Mouse (Mus musculus) liver, adult 2 months (tissue): ENCODE data around the gene Zfp575. TPM values are rescaled to one million over a fixed set of nuclear protein-coding genes. Genes with fewer than 3 reads are reported as not detected.
"Not testable (repeated sequence)": the region's sequence is repeated elsewhere in the genome, so short reads cannot be mapped to it uniquely, and the experiment has no call there.

Source experiments
- DNase-seq: peaks from one replicate; pipeline ENCODE4 v3.0.0-alpha.2; 2011; ENCODE audit warnings: low read depth, low spot score; ENCODE audit errors: extremely low read depth
- H3K27ac ChIP-seq: fragments of 200-500 bp; replicated peaks from 2 replicates; pipeline ENCODE4 v1.5.1; 2012; ENCODE audit warnings: low read depth, mild to moderate bottlenecking, control low read depth, inconsistent platforms, low read length; ENCODE audit not compliant: insufficient read depth
- H3K27me3 ChIP-seq: fragments of 200-500 bp; 2 replicates; pipeline ENCODE4 v1.6.1; 2012; ENCODE audit warnings: mild to moderate bottlenecking, moderate library complexity, low read length, inconsistent platforms; ENCODE audit not compliant: control insufficient read depth, insufficient read depth
- H3K36me3 ChIP-seq: fragments of 200-500 bp; 2 replicates; pipeline ENCODE4 v1.6.1; 2012; ENCODE audit warnings: low read length, inconsistent platforms; ENCODE audit not compliant: control insufficient read depth, insufficient read depth
- H3K4me1 ChIP-seq: fragments of 200-500 bp; 2 replicates; pipeline ENCODE4 v1.6.1; 2011; ENCODE audit warnings: low read length; ENCODE audit not compliant: control insufficient read depth, insufficient read depth
- H3K4me3 ChIP-seq: fragments of 200-500 bp; 2 replicates; pipeline ENCODE4 v1.5.1; 2011; ENCODE audit warnings: low read depth, mild to moderate bottlenecking, control low read depth, low read length, moderate library complexity; ENCODE audit not compliant: insufficient read depth
- H3K79me2 ChIP-seq: fragments of 200-500 bp; 2 replicates; pipeline ENCODE4 v1.6.1; 2012; ENCODE audit warnings: inconsistent platforms, mild to moderate bottlenecking, low read length, moderate library complexity; ENCODE audit not compliant: control insufficient read depth, insufficient read depth
- H3K9ac ChIP-seq: fragments of 200-500 bp; 2 replicates; pipeline ENCODE4 v1.6.1; 2012; ENCODE audit warnings: low read depth, mild to moderate bottlenecking, control low read depth, inconsistent platforms, low read length
- CTCF ChIP-seq: fragments of 200-500 bp; IDR thresholded peaks from 2 replicates; pipeline ENCODE4 v1.5.1; 2011; ENCODE audit warnings: low read depth, low read length, control low read depth
- POLR2A ChIP-seq: fragments of 200-500 bp; IDR thresholded peaks from 2 replicates; pipeline ENCODE4 v1.6.1; 2011; ENCODE audit warnings: low read length, control low read depth; ENCODE audit not compliant: insufficient read depth; ENCODE audit errors: extremely low read depth
- WGBS: fragments of 180-500 bp; shearing (Covaris S2); methylation state at CpG from one replicate; pipeline ENCODE4 v1.1.7; 2018; 5-methylcytosine and 5-hydroxymethylcytosine counted together
- polyA plus RNA-seq: library from polyadenylated mRNA; depleted of rRNA; stranded (reverse); fragments of >200 nt; gene quantifications from 2 replicates; pipeline ENCODE4 v1.2.3, GENCODE M21; 2012
- total RNA-seq: library from RNA; depleted of rRNA; stranded (reverse); fragments of >200 nt; gene quantifications from 2 replicates; pipeline ENCODE4 v1.2.3, GENCODE M21; 2014

Gene Zfp575
- total and polyA plus RNA-seq, 2 experiments, result not detected

- Histone ChIP-seq H3K36me3 (peaks cover 4% of the 10 kb centered on the region; the same call in 1 of the 2 replicates), H3K4me3 (0 out of 2 replicates have a peak overlapping the region, but pooled peaks have one; percentile 16), H3K27me3 (no peaks in the 10 kb centered on the region), H3K9ac (peak overlapping the region; percentile 29; the same call in 1 of the 2 replicates), H3K79me2 (no peaks in the 10 kb centered on the region), H3K27ac (no peak overlapping the region), H3K4me1 (no peaks in the 10 kb centered on the region)
- peak; percentile 22 for DNase-seq
- TF ChIP-seq CTCF (no peak), POLR2A (no peak)
- WGBS, result 38% methylated on average over 33 of the region's 33 CpGs
Measured at GRCm38 (mm10) chr7:24628685-24629610, 41.5 kb upstream of the Zfp575 start.

- H3K27ac ChIP-seq, result no peak overlapping the region
- no peaks in the 10 kb centered on the region for H3K27me3 ChIP-seq
- no peak overlapping the region for H3K9ac ChIP-seq
- H3K4me1 ChIP-seq, result no peaks in the 10 kb centered on the region
- no peak for TF ChIP-seq POLR2A
- no peak for TF ChIP-seq CTCF
- H3K79me2 ChIP-seq, result no peaks in the 10 kb centered on the region
- H3K4me3 ChIP-seq, result no peak overlapping the region
- 88% methylated on average over 6 of the region's 6 CpGs for WGBS
- no peak for DNase-seq
- peaks cover 29% of the 10 kb centered on the region for H3K36me3 ChIP-seq
Measured at GRCm38 (mm10) chr7:24622967-24623366, 35.5 kb upstream of the Zfp575 start.

- TF ChIP-seq POLR2A, result no peak
- TF ChIP-seq CTCF, result 0 out of 2 replicates have a peak, but pooled peaks have one; percentile 8
- peaks cover 34% of the 10 kb centered on the region for H3K36me3 ChIP-seq
- no peaks in the 10 kb centered on the region for H3K79me2 ChIP-seq
- H3K27ac ChIP-seq, result no peak overlapping the region
- DNase-seq, result no peak
- no peak overlapping the region for H3K9ac ChIP-seq
- no peaks in the 10 kb centered on the region for H3K4me1 ChIP-seq
- H3K4me3 ChIP-seq, result no peak overlapping the region
- no peaks in the 10 kb centered on the region for H3K27me3 ChIP-seq
- WGBS, result 93% methylated on average over 3 of the region's 3 CpGs
Measured at GRCm38 (mm10) chr7:24621193-24621592, 33.8 kb upstream of the Zfp575 start.

GRCm38 (mm10) chr7:24619671-24620397, 32.4 kb upstream of the Zfp575 start:
- Histone ChIP-seq H3K36me3 (peaks cover 32% of the 10 kb centered on the region), H3K27ac (no peak overlapping the region), H3K4me3 (no peak overlapping the region), H3K27me3 (no peaks in the 10 kb centered on the region), H3K4me1 (no peaks in the 10 kb centered on the region), H3K79me2 (no peaks in the 10 kb centered on the region), H3K9ac (no peak overlapping the region)
- 0 out of 2 replicates have a peak, but pooled peaks have one; percentile 1 for TF ChIP-seq CTCF
- TF ChIP-seq POLR2A, result no peak
- WGBS, result 90% methylated on average over 13 of the region's 13 CpGs
- no peak for DNase-seq

GRCm38 (mm10) chr7:24618374-24618773, 30.9 kb upstream of the Zfp575 start:
- not testable (repeated sequence) for H3K27ac ChIP-seq, DNase-seq, H3K79me2 ChIP-seq, H3K4me1 ChIP-seq, H3K4me3 ChIP-seq, H3K27me3 ChIP-seq, H3K9ac ChIP-seq
- H3K36me3 ChIP-seq, result peaks cover 31% of the 10 kb centered on the region
- 97% methylated on average over 8 of the region's 8 CpGs for WGBS

GRCm38 (mm10) chr7:24617763-24618162, 30.3 kb upstream of the Zfp575 start:
- H3K4me1 ChIP-seq, result no peaks in the 10 kb centered on the region
- 0 out of 2 replicates have a peak, but pooled peaks cover under 1% of the 10 kb centered on the region for H3K79me2 ChIP-seq
- H3K27ac ChIP-seq, result no peak overlapping the region
- WGBS, result 83% methylated on average over 8 of the region's 8 CpGs
- no peak overlapping the region for H3K9ac ChIP-seq
- TF ChIP-seq CTCF (no peak), POLR2A (no peak)
- no peak for DNase-seq
- no peak overlapping the region for H3K4me3 ChIP-seq
- peaks cover 29% of the 10 kb centered on the region for H3K36me3 ChIP-seq
- no peaks in the 10 kb centered on the region for H3K27me3 ChIP-seq
